Mouse (Mus musculus) MEL (cell line): Measurements from ENCODE around the gene Ppp1r14c. TPM values are rescaled to one million over a fixed set of nuclear protein-coding genes. Genes with fewer than 3 reads are reported as not detected.

Source experiments
- DNase-seq: peaks from one replicate; pipeline ENCODE4 v3.0.0; 2011; ENCODE audit warnings: low read depth, low spot score
- H3K27ac ChIP-seq: 2 replicates; pipeline ENCODE4 v1.5.1; 2012; ENCODE audit warnings: low read depth, mild to moderate bottlenecking, control low read depth, low read length, moderate library complexity; ENCODE audit not compliant: control insufficient read depth
- H3K27me3 ChIP-seq, 2 experiments: fragments of 150-350 bp in 1 of 2; sonication (generic) in 1 of 2; 2 replicates each; pipeline ENCODE4 v1.6.1; 2012; ENCODE audit warnings: low read length in 2 of 2, mild to moderate bottlenecking in 2 of 2, improper control_type of control experiment in 1 of 2, moderate library complexity in 1 of 2; ENCODE audit not compliant: insufficient read depth in 2 of 2, control insufficient read depth in 1 of 2
- H3K36me3 ChIP-seq, 2 experiments: 2 replicates each; pipeline ENCODE4 v1.6.1; 2012 to 2014; ENCODE audit warnings: low read length in 2 of 2, improper control_type of control experiment in 1 of 2, inconsistent platforms in 1 of 2, mild to moderate bottlenecking in 1 of 2; ENCODE audit not compliant: insufficient read depth in 2 of 2, control insufficient read depth in 1 of 2
- H3K4me1 ChIP-seq, 2 experiments: fragments of 150-350 bp in 1 of 2; sonication (generic) in 1 of 2; 2 replicates each; pipeline ENCODE4 v1.6.1; 2012; ENCODE audit warnings: low read length in 2 of 2, improper control_type of control experiment in 1 of 2, mild to moderate bottlenecking in 1 of 2; ENCODE audit not compliant: insufficient read depth in 2 of 2, control insufficient read depth in 1 of 2
- H3K4me3 ChIP-seq, 2 experiments: fragments of 150-350 bp in 1 of 2; sonication (generic) in 1 of 2; 2 replicates each; pipeline ENCODE4 v1.5.1; 2012; ENCODE audit warnings: low read depth in 2 of 2, low read length in 2 of 2, mild to moderate bottlenecking in 2 of 2, moderate library complexity in 2 of 2, control low read depth in 1 of 2, improper control_type of control experiment in 1 of 2; ENCODE audit not compliant: control insufficient read depth in 1 of 2, insufficient read depth in 1 of 2
- H3K79me2 ChIP-seq: 2 replicates; pipeline ENCODE4 v1.6.1; 2012; ENCODE audit warnings: mild to moderate bottlenecking, low read length, moderate library complexity; ENCODE audit not compliant: control insufficient read depth, poor library complexity, insufficient read depth
- H3K9ac ChIP-seq: 2 replicates; pipeline ENCODE4 v1.6.1; 2012; ENCODE audit warnings: low read depth, mild to moderate bottlenecking, control low read depth, low read length, moderate library complexity; ENCODE audit not compliant: control insufficient read depth, poor library complexity, severe bottlenecking
- H3K9me3 ChIP-seq: fragments of 150-350 bp; sonication (generic); replicated peaks from 2 replicates; pipeline ENCODE4 v1.6.1; 2012; ENCODE audit warnings: mild to moderate bottlenecking, low read length, improper control_type of control experiment, moderate library complexity; ENCODE audit not compliant: insufficient read depth
- E2F4 ChIP-seq: IDR thresholded peaks from 2 replicates; pipeline ENCODE4 v1.6.1; 2011; ENCODE audit warnings: low read depth, low read length, improper control_type of control experiment, borderline replicate concordance
- ELF1 ChIP-seq: IDR thresholded peaks from 2 replicates; pipeline ENCODE4 v1.6.1; 2014; ENCODE audit warnings: low read depth, mild to moderate bottlenecking, inconsistent platforms, low read length, improper control_type of control experiment, moderate library complexity
- GATA1 ChIP-seq: IDR thresholded peaks from 2 replicates; pipeline ENCODE4 v1.6.1; 2011; ENCODE audit warnings: low read depth, low read length, improper control_type of control experiment
- HCFC1 ChIP-seq: IDR thresholded peaks from 2 replicates; pipeline ENCODE4 v1.6.1; 2012; ENCODE audit warnings: low read depth, mild to moderate bottlenecking, inconsistent platforms, low read length, improper control_type of control experiment, moderate library complexity
- JUND ChIP-seq: IDR thresholded peaks from 2 replicates; pipeline ENCODE4 v1.6.1; 2011; ENCODE audit warnings: low read depth, mild to moderate bottlenecking, improper control_type of control experiment, low read length
- MAFK ChIP-seq: IDR thresholded peaks from 2 replicates; pipeline ENCODE4 v1.6.1; 2011; ENCODE audit warnings: low read depth, mild to moderate bottlenecking, low read length, improper control_type of control experiment, borderline replicate concordance
- MAX ChIP-seq: IDR thresholded peaks from 2 replicates; pipeline ENCODE4 v1.6.1; 2011; ENCODE audit warnings: low read length, improper control_type of control experiment
- MEF2A ChIP-seq: IDR thresholded peaks from 2 replicates; pipeline ENCODE4 v1.6.1; 2014; ENCODE audit warnings: low read depth, mild to moderate bottlenecking, inconsistent platforms, low read length, improper control_type of control experiment; ENCODE audit not compliant: poor library complexity, insufficient replicate concordance, severe bottlenecking; ENCODE audit errors: extremely low read depth
- MYB ChIP-seq: IDR thresholded peaks from 2 replicates; pipeline ENCODE4 v1.6.1; 2011; ENCODE audit warnings: mild to moderate bottlenecking, low read depth, low read length, improper control_type of control experiment
- NELFE ChIP-seq: IDR thresholded peaks from 2 replicates; pipeline ENCODE4 v1.6.1; 2011; ENCODE audit warnings: low read depth, low read length, improper control_type of control experiment
- POLR2AphosphoS2 ChIP-seq: IDR thresholded peaks from 2 replicates; pipeline ENCODE4 v1.6.1; 2011; ENCODE audit warnings: low read length, improper control_type of control experiment
- POLR2AphosphoS5 ChIP-seq: IDR thresholded peaks from 2 replicates; pipeline ENCODE4 v1.6.1; 2012; ENCODE audit warnings: low read depth, borderline replicate concordance, mild to moderate bottlenecking, inconsistent platforms, low read length, moderate library complexity, mixed read lengths
- SIN3A ChIP-seq: IDR thresholded peaks from 2 replicates; pipeline ENCODE4 v1.6.1; 2012; ENCODE audit warnings: low read length, improper control_type of control experiment, inconsistent platforms
- SMC3 ChIP-seq: IDR thresholded peaks from 2 replicates; pipeline ENCODE4 v1.6.1; 2011; ENCODE audit warnings: low read depth, low read length, improper control_type of control experiment
- TBP ChIP-seq: IDR thresholded peaks from 2 replicates; pipeline ENCODE4 v1.8.0; 2011; ENCODE audit warnings: low read depth, low read length, improper control_type of control experiment
- TCF12 ChIP-seq: IDR thresholded peaks from 2 replicates; pipeline ENCODE4 v1.6.1; 2014; ENCODE audit warnings: low read depth, mild to moderate bottlenecking, inconsistent platforms, low read length, improper control_type of control experiment, moderate library complexity
- USF1 ChIP-seq: IDR thresholded peaks from 2 replicates; pipeline ENCODE4 v1.6.1; 2014; ENCODE audit warnings: low read depth, mild to moderate bottlenecking, inconsistent platforms, low read length, improper control_type of control experiment, moderate library complexity
- USF2 ChIP-seq, 2 experiments: IDR thresholded peaks; 2 replicates each; pipeline ENCODE4 v1.6.1; 2011 to 2012; ENCODE audit warnings: improper control_type of control experiment in 2 of 2, low read length in 2 of 2, borderline replicate concordance in 1 of 2, inconsistent platforms in 1 of 2, low read depth in 1 of 2, mild to moderate bottlenecking in 1 of 2; ENCODE audit not compliant: insufficient read depth in 1 of 2
- ZC3H11A ChIP-seq: IDR thresholded peaks from 2 replicates; pipeline ENCODE4 v1.6.1; 2012; ENCODE audit warnings: low read depth, mild to moderate bottlenecking, inconsistent platforms, low read length, improper control_type of control experiment
- ZKSCAN1 ChIP-seq: IDR thresholded peaks from 2 replicates; pipeline ENCODE4 v1.6.1; 2012; ENCODE audit warnings: low read depth, mild to moderate bottlenecking, inconsistent platforms, low read length, improper control_type of control experiment, moderate library complexity
- ZMIZ1 ChIP-seq: IDR thresholded peaks from 2 replicates; pipeline ENCODE4 v1.6.1; 2012; ENCODE audit warnings: low read depth, mild to moderate bottlenecking, inconsistent platforms, low read length, improper control_type of control experiment, moderate library complexity
- ZNF384 ChIP-seq: IDR thresholded peaks from 2 replicates; pipeline ENCODE4 v1.6.1; 2012; ENCODE audit warnings: low read depth, mild to moderate bottlenecking, inconsistent platforms, low read length, improper control_type of control experiment
- polyA plus RNA-seq, 2 experiments: library from polyadenylated mRNA; stranded (reverse) in 1 of 2; unstranded in 1 of 2; fragments of >175 nt in 1 of 2; fragments of >200 nt in 1 of 2; gene quantifications; 2 replicates each; pipeline versions ENCODE4 v1.2.1 to v1.2.4; 2012; ENCODE audit warnings: low replicate concordance in 2 of 2, low read depth in 1 of 2; ENCODE audit not compliant: insufficient read length in 2 of 2, insufficient read depth in 1 of 2, missing spikeins in 1 of 2
- total RNA-seq: library from RNA; depleted of rRNA; stranded (reverse); fragments of 300-350 nt; gene quantifications from 2 replicates; pipeline ENCODE4 v1.2.3, GENCODE M21; 2012

The Ppp1r14c gene
- total and polyA plus RNA-seq, 3 experiments: not detected

DNA sequence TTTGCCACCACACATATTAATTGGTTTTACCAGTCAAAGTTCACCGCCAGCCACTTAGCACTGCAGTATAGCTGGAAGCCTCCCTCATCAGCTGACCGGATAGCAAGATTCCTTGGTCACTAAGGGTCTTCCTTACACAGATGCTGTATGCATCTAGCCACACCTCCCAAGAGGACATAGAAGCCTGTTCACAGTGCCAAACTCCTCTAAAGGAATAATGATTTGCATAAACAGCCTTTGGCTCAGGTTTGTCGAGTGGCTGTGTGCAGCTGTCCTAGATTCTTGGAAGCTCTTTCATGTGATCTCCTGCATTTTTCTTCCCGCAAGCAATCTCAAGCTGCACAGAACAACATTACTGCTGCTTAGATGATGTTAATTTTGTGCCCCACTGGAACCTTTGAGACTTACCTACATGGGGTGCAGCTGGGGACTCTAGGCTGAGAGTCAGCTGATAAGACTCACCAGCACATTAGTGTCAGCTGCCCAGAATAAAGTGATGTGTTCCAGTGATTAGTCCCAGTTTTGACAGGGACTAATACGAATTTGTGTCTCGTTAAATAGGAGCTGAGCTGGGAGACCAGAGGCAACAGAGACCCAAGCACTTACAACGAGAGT, 143.9 kb downstream of the Ppp1r14c start:
- H3K4me1 ChIP-seq: no peaks in the 10 kb centered on the region
- H3K79me2 ChIP-seq: no peaks in the 10 kb centered on the region
- H3K36me3 ChIP-seq: no peaks in the 10 kb centered on the region
- H3K27ac ChIP-seq: no peak overlapping the region
- H3K4me3 ChIP-seq: no peak overlapping the region
- no peaks in the 10 kb centered on the region for H3K27me3 ChIP-seq
- no peak overlapping the region for H3K9ac ChIP-seq
- DNase-seq: no peak
- TF ChIP-seq ZKSCAN1: no peak
- H3K9me3 ChIP-seq: no peaks in the 10 kb centered on the region

DNA sequence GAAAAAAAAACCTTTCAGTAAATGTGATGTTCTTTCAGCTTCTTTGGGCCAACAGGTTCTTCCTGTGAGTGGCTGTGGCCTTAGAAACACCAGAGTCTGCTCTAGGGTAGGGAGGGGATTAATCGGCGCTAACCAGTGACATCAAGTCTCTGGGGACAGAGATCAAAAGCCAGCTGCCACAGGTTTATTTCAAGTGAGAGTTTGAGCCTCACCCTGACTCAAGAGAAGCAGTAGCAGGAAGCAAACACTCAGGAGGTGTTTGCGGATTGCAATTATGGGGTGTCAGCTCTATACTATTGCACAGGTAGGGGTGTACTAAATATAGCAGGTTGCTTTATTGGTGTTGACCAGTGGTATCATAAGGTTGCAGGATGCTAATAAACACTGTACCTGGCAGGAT, 144.6 kb downstream of the Ppp1r14c start:
- Histone ChIP-seq H3K9me3 (no peaks in the 10 kb centered on the region), H3K27ac (no peak overlapping the region), H3K4me1 (no peaks in the 10 kb centered on the region), H3K9ac (no peak overlapping the region), H3K79me2 (no peaks in the 10 kb centered on the region), H3K36me3 (no peaks in the 10 kb centered on the region), H3K27me3 (no peaks in the 10 kb centered on the region), H3K4me3 (no peak overlapping the region)
- no peak for TF ChIP-seq GATA1
- TF ChIP-seq ZNF384: no peak
- TF ChIP-seq SIN3A: no peak
- TF ChIP-seq MAFK: no peak
- TF ChIP-seq MYB: no peak
- TF ChIP-seq MAX: no peak
- no peak for TF ChIP-seq JUND
- TF ChIP-seq POLR2AphosphoS5: no peak
- TF ChIP-seq ZC3H11A: no peak
- no peak for TF ChIP-seq SMC3
- no peak for TF ChIP-seq NELFE
- TF ChIP-seq E2F4: no peak
- TF ChIP-seq USF2 (IDR thresholded peaks at IDR 0.05; ENCODE audit: borderline replicate concordance in 1 of 2, insufficient read depth in 1 of 2, low read depth in 1 of 2, low read length in 2 of 2): no peak
- TF ChIP-seq TCF12: no peak
- no peak for TF ChIP-seq ZMIZ1
- DNase-seq: no peak

DNA sequence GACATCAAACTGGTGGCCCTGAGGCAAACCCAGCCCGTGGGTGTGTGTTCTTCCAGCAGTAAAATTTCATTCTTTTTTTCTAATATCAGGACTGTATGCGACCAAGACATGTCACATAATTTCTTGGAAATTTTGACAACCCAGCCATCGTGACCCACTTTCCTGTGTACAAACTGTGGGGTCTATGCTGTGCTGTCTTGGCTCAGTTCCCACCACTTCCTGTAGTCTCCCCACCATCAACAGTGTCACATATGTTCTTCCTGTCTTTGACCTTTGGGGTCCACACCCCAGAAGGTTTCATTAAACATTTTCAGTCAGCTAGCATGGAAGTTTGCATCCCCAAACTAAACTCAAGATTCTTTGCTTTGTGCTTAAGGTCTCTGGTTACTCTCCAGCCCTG, 145.5 kb downstream of the Ppp1r14c start:
- H3K27me3 ChIP-seq: no peaks in the 10 kb centered on the region
- H3K4me1 ChIP-seq: no peaks in the 10 kb centered on the region
- no peaks in the 10 kb centered on the region for H3K36me3 ChIP-seq
- H3K4me3 ChIP-seq: no peak overlapping the region
- no peaks in the 10 kb centered on the region for H3K9me3 ChIP-seq
- H3K9ac ChIP-seq: no peak overlapping the region
- TF ChIP-seq ELF1 (no peak), TBP (no peak), USF2 (IDR thresholded peaks at IDR 0.05; ENCODE audit: borderline replicate concordance in 1 of 2, insufficient read depth in 1 of 2, low read depth in 1 of 2, low read length in 2 of 2) (no peak), ZNF384 (no peak), USF1 (no peak), POLR2AphosphoS2 (no peak), MEF2A (no peak), HCFC1 (no peak)
- no peaks in the 10 kb centered on the region for H3K79me2 ChIP-seq
- no peak overlapping the region for H3K27ac ChIP-seq
- DNase-seq: no peak
